Mouse (Mus musculus) heart, postnatal 10 days (tissue): ENCODE measurements around the gene Stx3. TPM values are rescaled to one million over a fixed set of nuclear protein-coding genes. Genes with fewer than 3 reads are reported as not detected.

ENCODE experiments used
- DNase-seq, 2 experiments: peaks; one replicate each; pipeline ENCODE4 v3.0.0; 2021
- intact Hi-C: fragments of 180-260 bp; cut with DNase I; formaldehyde crosslinking; loops from one replicate; pipeline ENCODE4 v1.15.1; 2025
- total RNA-seq, 2 experiments: library from RNA; stranded (reverse); gene quantifications; 2 replicates each; pipeline ENCODE4 v1.2.3; 2021

Gene Stx3
- total RNA-seq, 2 experiments from 2014 or later, result 5.9 to 8.4 TPM

- DNase-seq, result no peak
- intact Hi-C loops, result no loop called here
These were observed 9.0 kb downstream of the Stx3 start for GRCm38 (mm10) chr19:11810003-11810758.

- intact Hi-C loops, result no loop called here
- DNase-seq, result no peak
These were observed 10.8 kb downstream of the Stx3 start for GRCm38 (mm10) chr19:11808452-11808851.

GRCm38 (mm10) chr19:11807822-11808221 lies 11.4 kb downstream of the Stx3 start:
- no peak for DNase-seq
- intact Hi-C loops, result no loop called here

DNA sequence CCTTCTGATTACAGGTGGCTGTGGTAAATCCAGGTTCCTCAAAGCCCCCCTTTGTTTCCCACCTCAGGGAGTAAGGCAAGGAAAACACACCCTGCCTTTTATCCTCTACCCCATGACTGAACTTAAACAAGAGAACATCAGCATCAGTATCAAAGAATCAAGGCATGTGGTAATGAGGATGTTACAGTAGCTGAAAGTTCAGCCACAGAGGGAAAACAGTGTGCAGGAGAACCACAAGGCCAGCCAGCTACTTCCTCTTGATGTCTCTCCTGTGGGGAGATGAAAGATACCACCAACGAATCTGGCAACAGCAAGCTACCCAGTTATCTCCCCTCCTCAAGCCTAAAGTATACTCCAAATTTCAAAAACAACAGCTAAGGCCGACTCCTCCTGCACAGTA lies 12.0 kb downstream of the Stx3 start:
- intact Hi-C loops, result no loop called here

DNA sequence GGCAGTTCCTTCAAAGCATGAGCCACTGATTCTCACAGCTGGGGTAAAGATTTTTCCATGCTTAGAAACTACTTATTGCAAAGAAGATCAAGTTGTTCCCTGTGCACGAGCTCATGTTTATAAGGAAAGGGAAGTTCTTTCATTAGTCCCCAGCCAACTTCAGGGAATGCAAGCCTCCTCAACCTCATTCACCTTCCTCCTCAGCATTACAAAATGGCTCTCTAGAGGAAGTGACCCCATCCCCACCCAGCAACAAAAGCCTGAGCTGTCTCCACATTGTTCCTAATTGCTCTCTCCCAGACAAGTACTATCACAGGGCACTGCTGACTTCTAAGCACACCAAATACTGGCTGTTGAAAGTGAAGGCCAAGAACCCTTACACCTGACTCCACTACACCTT lies 14.8 kb downstream of the Stx3 start:
- intact Hi-C loops, result no loop called here
- peak in 1 of 2 experiments; percentile 12 for DNase-seq

More for the DNA sequence above, 12.0 kb downstream of the Stx3 start:
- no peak for DNase-seq

GRCm38 (mm10) chr19:11800531-11801315 lies 18.5 kb downstream of the Stx3 start:
- intact Hi-C loops, result no loop called here
- no peak for DNase-seq

DNA sequence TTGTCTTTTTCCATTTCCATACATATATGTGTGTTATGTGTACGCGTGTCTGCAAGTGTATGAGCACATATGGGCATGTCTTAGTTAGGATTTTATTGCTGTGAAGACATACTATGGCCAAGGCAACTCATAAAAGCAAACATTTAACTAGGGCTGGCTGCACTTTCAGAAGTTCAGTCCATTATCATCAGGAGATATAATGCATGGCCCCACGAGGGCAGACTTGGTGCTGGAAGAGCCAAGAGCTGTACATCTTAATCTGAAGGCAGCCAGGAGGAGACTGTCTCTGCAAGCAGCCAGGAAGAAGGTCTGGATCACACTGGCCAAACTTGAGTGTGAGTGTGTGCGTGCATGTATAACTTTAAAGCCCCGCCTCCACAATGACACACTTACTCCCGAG lies 24.8 kb downstream of the Stx3 start:
- intact Hi-C loops, result no loop called here

GRCm38 (mm10) chr19:11793741-11794359 lies 25.4 kb downstream of the Stx3 start:
- intact Hi-C loops, result no loop called here

More for the DNA sequence above, 24.8 kb downstream of the Stx3 start:
- no peak for DNase-seq

DNA sequence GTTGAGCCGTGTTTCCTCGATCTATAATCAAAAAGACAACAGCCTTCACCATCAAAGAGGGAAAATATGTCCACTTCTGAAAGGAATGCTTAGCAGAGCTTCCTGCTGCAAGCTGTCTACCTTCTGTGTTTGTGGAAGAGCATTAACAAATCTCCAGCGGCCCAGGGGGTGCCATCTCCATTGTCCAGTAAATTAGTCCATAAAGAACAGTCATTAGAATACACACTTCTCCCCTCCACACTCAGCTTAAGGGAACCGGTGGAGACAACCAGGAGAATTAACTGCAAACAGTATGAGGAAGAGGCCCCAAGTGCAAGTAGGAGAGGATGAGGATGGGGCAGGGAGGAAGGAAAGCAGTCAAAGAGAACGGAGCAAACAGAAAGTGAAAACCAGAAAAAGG lies 27.4 kb downstream of the Stx3 start:
- intact Hi-C loops, result no loop called here
- no peak for DNase-seq

More at GRCm38 (mm10) chr19:11793741-11794359, 25.4 kb downstream of the Stx3 start:
- no peak for DNase-seq

GRCm38 (mm10) chr19:11788876-11789275 lies 30.3 kb downstream of the Stx3 start:
- DNase-seq, result no peak
- intact Hi-C loops, result no loop called here

DNA sequence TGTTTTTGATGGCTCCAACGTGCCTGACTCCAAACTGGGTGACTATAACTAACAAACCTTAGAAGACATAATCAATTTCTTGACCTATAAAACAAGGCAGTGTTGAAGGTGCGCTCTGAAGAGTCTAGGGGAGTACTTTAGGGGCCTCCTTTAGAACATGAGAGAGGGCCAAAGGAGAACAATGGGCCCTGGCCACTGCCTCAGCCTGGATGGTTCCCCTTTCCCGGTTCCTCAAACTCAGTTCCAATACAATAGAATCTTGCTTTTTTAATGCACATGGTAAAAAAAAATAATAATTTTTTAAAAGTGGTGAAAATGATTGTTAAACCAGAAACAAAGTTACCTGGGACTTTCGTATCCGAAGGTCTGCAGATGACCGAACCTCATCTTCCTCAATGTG lies 31.4 kb downstream of the Stx3 start:
- intact Hi-C loops, result no loop called here
- no peak for DNase-seq

DNA sequence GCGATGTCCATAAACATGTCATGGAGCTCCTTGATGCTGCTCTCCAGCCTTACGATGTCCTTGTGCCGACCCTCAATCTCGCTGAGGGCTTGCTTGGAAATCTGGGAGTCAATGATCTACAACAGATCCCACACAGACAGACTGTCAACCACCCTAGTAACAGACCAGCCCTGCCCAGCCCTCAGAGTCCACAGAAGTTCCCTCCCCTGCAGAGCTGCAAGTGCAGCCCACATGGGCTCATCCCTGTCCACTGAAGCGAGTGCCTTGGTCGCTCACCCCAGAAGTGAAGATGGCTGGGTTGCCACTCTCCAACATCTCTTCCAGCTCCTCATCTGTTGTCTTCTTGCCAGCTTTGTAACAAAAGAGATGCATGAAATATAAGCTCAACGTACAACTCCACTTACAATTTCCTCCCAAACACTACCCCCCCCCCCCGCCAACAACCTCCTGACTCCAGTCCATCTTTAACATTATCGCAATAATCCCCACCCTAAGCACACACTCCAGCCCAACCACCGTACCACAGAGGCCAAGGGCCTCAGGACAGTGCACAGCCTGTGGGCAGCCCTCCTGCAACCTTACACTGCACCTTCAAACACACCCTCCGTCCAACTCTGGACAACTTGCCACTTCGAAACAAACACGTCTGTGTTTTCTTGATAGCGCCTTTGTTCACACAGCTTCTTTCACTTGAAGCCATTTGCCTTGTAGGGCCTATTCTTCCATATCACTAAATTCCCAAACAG lies 33.6 kb downstream of the Stx3 start:
- DNase-seq, result no peak
- intact Hi-C loops, result no loop called here

- DNase-seq, result peak; percentile 61 to 83
These were observed 41.9 kb downstream of the Stx3 start for GRCm38 (mm10) chr19:11777191-11777865.

GRCm38 (mm10) chr19:11770205-11770892 lies 48.9 kb downstream of the Stx3 start, which contains the start of gene Mrpl16:
Mrpl16 (plus strand) TSS chr19:11770391.
- DNase-seq, result peak; percentile 92 to 94
- intact Hi-C loops, result no loop called here

More at GRCm38 (mm10) chr19:11777191-11777865, 41.9 kb downstream of the Stx3 start:
- intact Hi-C loops, result loop anchor here (1.0 to 2.0 kb wide), 2 partner anchors 43 to 235 kb away; no protein-coding TSS in a partner anchor

DNA sequence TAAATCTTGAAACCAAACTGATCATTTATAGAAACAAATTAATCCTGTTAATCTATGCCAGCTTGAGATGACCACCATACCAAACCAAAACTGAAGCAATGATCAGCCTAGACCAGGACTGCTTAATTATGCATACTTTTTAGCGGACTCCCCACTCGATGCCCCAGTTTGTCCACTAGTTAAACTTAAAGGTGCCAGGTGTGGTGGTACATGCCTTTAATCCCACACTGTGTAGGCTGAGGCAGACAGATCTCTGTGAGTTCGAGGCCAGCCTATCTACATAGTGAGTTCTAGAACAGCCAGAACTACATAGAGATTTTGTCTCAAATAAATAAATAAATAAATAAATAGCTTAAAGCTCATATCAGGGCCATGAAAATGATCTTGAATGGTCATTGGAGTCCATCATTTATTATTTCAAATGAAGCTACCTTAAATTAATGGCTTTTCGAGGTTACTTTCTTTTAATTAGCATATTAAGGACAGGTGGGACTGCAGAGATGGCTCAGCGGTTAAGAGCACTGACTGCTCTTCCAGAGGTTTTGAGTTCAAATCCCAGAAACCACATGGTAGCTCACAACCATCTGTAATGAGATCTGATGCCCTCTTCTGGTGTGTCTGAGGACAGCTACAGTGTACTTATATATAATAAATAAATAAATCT lies 49.8 kb downstream of the Stx3 start:
- no peak for DNase-seq
- intact Hi-C loops, result loop anchor here (10.0 kb wide), 1 partner anchor 415 kb away; no protein-coding TSS in a partner anchor

DNA sequence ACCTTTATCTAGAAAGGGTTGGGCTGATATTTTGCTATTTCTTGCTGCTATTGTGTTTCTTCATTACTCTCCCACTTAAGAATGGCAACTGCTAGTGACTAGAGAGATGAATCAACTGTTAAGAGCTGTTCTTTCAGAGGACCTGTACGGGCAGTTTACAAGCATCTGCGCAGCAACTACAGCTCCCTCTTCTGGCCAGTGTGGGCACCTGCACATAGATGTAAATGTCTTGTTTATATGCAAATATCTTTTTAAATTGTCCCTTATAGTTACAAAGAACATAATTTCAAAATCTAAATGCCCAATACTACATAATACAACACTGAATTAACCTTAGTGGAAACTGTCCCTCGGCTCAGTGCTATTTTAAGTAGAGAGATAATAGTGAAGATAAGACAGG lies 51.0 kb downstream of the Stx3 start:
- peak in 1 of 2 experiments; percentile 16 for DNase-seq
- intact Hi-C loops, result loop anchor here (1.0 to 10.0 kb wide), 2 partner anchors 156 to 413 kb away; no protein-coding TSS in a partner anchor

DNA sequence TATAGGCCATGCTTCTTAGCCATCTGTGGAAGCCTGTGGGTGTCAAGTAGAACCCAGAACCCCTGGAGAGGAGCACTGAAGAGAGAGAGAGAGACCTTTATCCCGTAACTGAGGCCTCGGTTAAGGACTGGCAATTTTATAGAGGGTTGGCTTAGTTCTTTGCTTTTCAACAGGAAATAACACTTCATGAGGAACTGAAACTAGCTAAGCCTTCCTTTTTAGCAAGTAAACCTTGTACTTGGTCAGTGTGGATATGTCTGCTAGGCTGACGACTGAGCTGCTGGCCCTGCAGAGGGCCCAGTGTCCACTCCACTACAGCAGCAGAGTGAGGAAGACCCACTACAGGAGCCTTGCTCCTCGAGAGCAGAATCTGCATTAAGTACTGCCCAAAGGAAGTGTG lies 52.8 kb downstream of the Stx3 start:
- DNase-seq, result no peak
- intact Hi-C loops, result loop anchor here (10.0 kb wide), 1 partner anchor 412 kb away; no protein-coding TSS in a partner anchor

DNA sequence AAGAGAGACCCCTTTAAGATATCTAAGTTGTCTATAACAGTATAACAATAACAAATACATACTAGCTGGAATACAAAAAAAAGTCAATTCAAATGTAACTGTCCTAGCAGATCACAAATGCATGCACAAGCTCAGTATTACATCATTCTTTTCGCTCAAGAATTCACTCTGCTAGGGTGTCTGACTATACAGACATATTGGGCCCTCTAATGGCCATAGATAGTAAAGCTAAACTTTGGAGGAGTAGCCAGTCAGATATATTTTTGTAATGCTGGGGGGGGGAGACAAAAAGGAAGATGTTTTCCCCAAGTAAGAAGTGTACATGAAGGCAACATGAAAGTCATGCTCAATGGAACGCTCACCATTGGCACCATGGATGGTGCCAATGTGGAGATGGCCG lies 54.1 kb downstream of the Stx3 start:
- DNase-seq, result no peak
- intact Hi-C loops, result loop anchor here (10.0 kb wide), 1 partner anchor 410 kb away; no protein-coding TSS in a partner anchor

GRCm38 (mm10) chr19:11747298-11747697 lies 71.9 kb downstream of the Stx3 start, which contains the start of gene Gif:
Gif (plus strand) TSS chr19:11747554.
- DNase-seq, result no peak
- intact Hi-C loops, result no loop called here
